Mouse (Mus musculus) hindbrain, postnatal 0 days (tissue): ENCODE measurements around the gene Cenpu. TPM values are rescaled to one million over a fixed set of nuclear protein-coding genes. Genes with fewer than 3 reads are reported as not detected.

ENCODE experiments used
- ATAC-seq: fragments of 200-750 bp; cut with Nextera tagmentation; 2 replicates; pipeline ENCODE4 v1.8.0; 2017; ENCODE audit warnings: mild to moderate bottlenecking, moderate TSS enrichment, moderate library complexity
- DNase-seq: peaks from one replicate; pipeline ENCODE4 v3.0.0-alpha.2; 2015; ENCODE audit warnings: low spot score
- H3K27ac ChIP-seq: fragments of 300-500 bp; sonication (generic); 2 replicates; pipeline ENCODE4 v1.5.1; 2014; ENCODE audit warnings: mild to moderate bottlenecking
- H3K27me3 ChIP-seq: fragments of 300-500 bp; sonication (generic); 2 replicates; pipeline ENCODE4 v1.6.1; 2014; ENCODE audit warnings: low read length, mixed read lengths; ENCODE audit not compliant: insufficient read depth
- H3K36me3 ChIP-seq: fragments of 300-500 bp; sonication (generic); 2 replicates; pipeline ENCODE4 v1.6.1; 2014; ENCODE audit warnings: low read length, mixed read lengths; ENCODE audit not compliant: insufficient read depth
- H3K4me1 ChIP-seq: fragments of 300-500 bp; sonication (generic); 2 replicates; pipeline ENCODE4 v1.6.1; 2014; ENCODE audit warnings: antibody characterized with exemption, low read length, mixed read lengths; ENCODE audit not compliant: insufficient read depth
- H3K4me2 ChIP-seq: fragments of 300-500 bp; sonication (generic); 2 replicates; pipeline ENCODE4 v1.6.1; 2014; ENCODE audit warnings: low read depth, mild to moderate bottlenecking, low read length, moderate library complexity, mixed read lengths
- H3K4me3 ChIP-seq: fragments of 300-500 bp; sonication (generic); 2 replicates; pipeline ENCODE4 v1.5.1; 2014; ENCODE audit warnings: low read length
- H3K9ac ChIP-seq: fragments of 300-500 bp; sonication (generic); replicated peaks from 2 replicates; pipeline ENCODE4 v1.6.1; 2014; ENCODE audit warnings: mild to moderate bottlenecking, low read length, moderate library complexity, mixed read lengths
- H3K9me3 ChIP-seq: fragments of 300-500 bp; sonication (generic); 2 replicates; pipeline ENCODE4 v1.6.1; 2016; ENCODE audit warnings: low read length, mixed read lengths
- CTCF ChIP-seq: IDR thresholded peaks from 2 replicates; pipeline ENCODE4 v1.5.1; 2016; ENCODE audit warnings: antibody characterized with exemption, control low read depth, low read depth
- WGBS: fragments of 180-500 bp; shearing (Covaris S2); extraction: QIAGEN DNeasy Blood & Tissue Kit; methylation state at CpG from one replicate; pipeline ENCODE4 v1.1.7; 2014; 5-methylcytosine and 5-hydroxymethylcytosine counted together
- polyA plus RNA-seq: library from polyadenylated mRNA; unstranded; fragments of >200 nt; fragmentation: Nextera tagmentation; extraction: Ambion mirVana; gene quantifications from 2 replicates; pipeline ENCODE4 v1.2.1, GENCODE M21; 2015
- total RNA-seq: library from RNA; depleted of rRNA; stranded (reverse); fragments of >200 nt; gene quantifications from 2 replicates; pipeline ENCODE4 v1.2.3, GENCODE M21; 2014; rRNA removed

The Cenpu gene
- total RNA-seq (2.2 and 6.0 TPM in 2 replicates), polyA plus RNA-seq (7.5 and 8.0 TPM in 2 replicates)

GRCm38 (mm10) chr8:46551615-46552440, at the start of gene Cenpu:
TSS of gene Cenpu (plus strand) at chr8:46552028.
- H3K4me1 ChIP-seq: 0 out of 2 replicates have a peak, but pooled peaks cover 4% of the 10 kb centered on the region
- no peak for TF ChIP-seq CTCF
- DNase-seq (peak; percentile 100), ATAC-seq (peak; percentile 100)
- peak within 1 kb of the TSS; percentile 82 for H3K4me2 ChIP-seq
- H3K36me3 ChIP-seq: no peaks in the 10 kb centered on the region
- H3K27me3 ChIP-seq: no peaks in the 10 kb centered on the region
- peak within 1 kb of the TSS; percentile 75 for H3K27ac ChIP-seq
- peak within 1 kb of the TSS; percentile 59 for H3K9ac ChIP-seq
- WGBS: under 1% methylated on average over 50 of the region's 50 CpGs
- H3K9me3 ChIP-seq: no peaks in the 10 kb centered on the region
- H3K4me3 ChIP-seq: peak within 1 kb of the TSS; percentile 75

- peak; percentile 64 for DNase-seq
- no peak for TF ChIP-seq CTCF
- peak overlapping the region; percentile 33 for H3K4me3 ChIP-seq
- no peaks in the 10 kb centered on the region for H3K9me3 ChIP-seq
- H3K27me3 ChIP-seq: no peaks in the 10 kb centered on the region
- H3K9ac ChIP-seq: peak overlapping the region; percentile 53
- H3K36me3 ChIP-seq: no peaks in the 10 kb centered on the region
- peaks cover 9% of the 10 kb centered on the region for H3K4me1 ChIP-seq
- 17% methylated on average over 19 of the region's 19 CpGs for WGBS
- peak; percentile 60 for ATAC-seq
- H3K27ac ChIP-seq: no peak overlapping the region
- H3K4me2 ChIP-seq: peak overlapping the region; percentile 54
These were observed 49.3 kb upstream of the Cenpu start for GRCm38 (mm10) chr8:46502333-46503071.

GRCm38 (mm10) chr8:46503072-46503695, 48.6 kb upstream of the Cenpu start:
- Histone ChIP-seq H3K27me3 (no peaks in the 10 kb centered on the region), H3K4me1 (peaks cover 9% of the 10 kb centered on the region), H3K27ac (no peak overlapping the region), H3K9ac (peak overlapping the region; percentile 53), H3K4me3 (peak overlapping the region; percentile 33), H3K9me3 (no peaks in the 10 kb centered on the region), H3K36me3 (no peaks in the 10 kb centered on the region), H3K4me2 (peak overlapping the region; percentile 54)
- 58% methylated on average over 11 of the region's 12 CpGs for WGBS
- DNase-seq (peak; percentile 38), ATAC-seq (peak; percentile 30; the same call in 1 of the 2 replicates)
- no peak for TF ChIP-seq CTCF

- whole genome bisulfite sequencing: 68% methylated on average over 3 of the region's 3 CpGs
- H3K9me3 ChIP-seq: no peaks in the 10 kb centered on the region
- H3K9ac ChIP-seq: no peak overlapping the region
- no peaks in the 10 kb centered on the region for H3K27me3 ChIP-seq
- H3K27ac ChIP-seq: no peak overlapping the region
- no peaks in the 10 kb centered on the region; the same call in 1 of the 2 replicates for H3K36me3 ChIP-seq
- no peak for TF ChIP-seq CTCF
- no peak for DNase-seq
- peaks cover 9% of the 10 kb centered on the region for H3K4me1 ChIP-seq
- H3K4me2 ChIP-seq: no peak overlapping the region
- H3K4me3 ChIP-seq: no peak overlapping the region
- ATAC-seq: no peak
These were observed 47.6 kb upstream of the Cenpu start for GRCm38 (mm10) chr8:46504196-46504595.

GRCm38 (mm10) chr8:46508488-46509395, 43.1 kb upstream of the Cenpu start:
- ATAC-seq (no peak), DNase-seq (no peak)
- H3K27me3 ChIP-seq: no peaks in the 10 kb centered on the region
- no peak overlapping the region for H3K27ac ChIP-seq
- 81% methylated on average over 14 of the region's 14 CpGs for WGBS
- no peaks in the 10 kb centered on the region for H3K9me3 ChIP-seq
- TF ChIP-seq CTCF: no peak
- H3K4me3 ChIP-seq: no peak overlapping the region
- H3K9ac ChIP-seq: no peak overlapping the region
- no peak overlapping the region for H3K4me2 ChIP-seq
- no peaks in the 10 kb centered on the region for H3K4me1 ChIP-seq
- H3K36me3 ChIP-seq: peaks cover 4% of the 10 kb centered on the region; the same call in 1 of the 2 replicates

GRCm38 (mm10) chr8:46509474-46509873, 42.4 kb upstream of the Cenpu start:
- Histone ChIP-seq H3K9me3 (no peaks in the 10 kb centered on the region), H3K27me3 (no peaks in the 10 kb centered on the region), H3K4me2 (no peak overlapping the region), H3K9ac (no peak overlapping the region), H3K27ac (no peak overlapping the region), H3K4me1 (no peaks in the 10 kb centered on the region), H3K36me3 (peaks cover 11% of the 10 kb centered on the region; the same call in 1 of the 2 replicates), H3K4me3 (no peak overlapping the region)
- DNase-seq (no peak), ATAC-seq (no peak)
- no peak for TF ChIP-seq CTCF
- 55% methylated on average over 3 of the region's 3 CpGs for WGBS
